Mouse (Mus musculus) frontal cortex, adult (tissue): ENCODE measurements around the gene Zfp280c.

Experiments used
- ATAC-seq: cut with Nextera tagmentation; 2 replicates; pipeline ENCODE4 v1.9.2; 2017; ENCODE audit warnings: mild to moderate bottlenecking, moderate library complexity, mixed read lengths; ENCODE audit not compliant: low TSS enrichment

The Zfp280c gene

DNA sequence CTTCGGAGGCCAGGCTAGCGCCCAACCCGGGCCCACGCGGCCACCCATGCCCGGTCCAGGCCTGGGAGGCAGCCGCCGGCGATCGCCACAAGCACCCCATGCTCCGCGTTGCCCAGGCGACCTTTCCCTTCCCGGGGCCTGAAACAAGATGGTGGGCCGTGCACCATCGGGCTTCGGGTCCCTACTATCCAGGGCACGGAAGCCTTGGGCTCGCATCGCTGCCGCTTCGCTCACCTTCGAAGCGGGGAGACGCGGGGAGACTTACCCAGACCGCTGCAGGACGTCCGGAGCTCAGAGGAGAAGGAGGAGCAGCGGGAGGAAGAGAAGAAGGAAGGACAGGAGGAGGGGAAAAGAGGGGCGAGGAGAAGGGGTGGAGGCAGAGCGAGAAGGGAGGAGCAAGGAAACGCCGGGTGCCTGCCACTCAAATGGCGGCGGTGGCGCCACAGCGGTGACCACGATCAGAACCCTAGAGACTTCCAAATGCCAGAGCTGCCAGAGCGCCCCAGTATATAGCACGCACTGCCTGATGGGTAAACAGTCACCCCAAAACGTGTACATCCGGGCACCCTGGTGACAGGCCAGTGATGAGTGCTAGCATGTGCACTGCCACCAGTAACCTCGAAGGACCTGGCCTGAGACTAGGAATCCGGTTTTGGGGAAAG lies at the start of gene Zfp280c:
Gene Zfp280c, minus strand, starts transcription at position 406 of the 662 bp plus-strand sequence.
- peak; percentile 96 for ATAC-seq

DNA sequence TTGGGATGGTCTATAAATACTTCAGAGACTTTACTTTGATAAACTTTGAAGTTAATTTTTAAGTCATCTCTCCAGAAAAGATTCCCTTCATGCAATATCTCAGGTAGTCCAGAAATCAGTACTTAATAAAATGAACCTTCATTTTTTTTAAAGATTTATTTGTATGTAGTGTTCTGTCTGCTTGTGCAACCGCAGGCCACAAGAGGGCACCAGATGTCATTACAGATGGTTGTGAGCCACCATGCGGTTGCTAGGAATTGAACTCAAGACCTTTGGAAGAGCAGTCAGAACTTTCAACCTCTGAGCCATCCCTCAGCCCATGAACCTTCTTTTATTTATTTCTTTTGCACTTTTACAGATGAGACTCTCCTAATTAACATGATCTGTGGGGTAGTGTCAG lies 42.7 kb upstream of the Zfp280c start:
- no peak for ATAC-seq

DNA sequence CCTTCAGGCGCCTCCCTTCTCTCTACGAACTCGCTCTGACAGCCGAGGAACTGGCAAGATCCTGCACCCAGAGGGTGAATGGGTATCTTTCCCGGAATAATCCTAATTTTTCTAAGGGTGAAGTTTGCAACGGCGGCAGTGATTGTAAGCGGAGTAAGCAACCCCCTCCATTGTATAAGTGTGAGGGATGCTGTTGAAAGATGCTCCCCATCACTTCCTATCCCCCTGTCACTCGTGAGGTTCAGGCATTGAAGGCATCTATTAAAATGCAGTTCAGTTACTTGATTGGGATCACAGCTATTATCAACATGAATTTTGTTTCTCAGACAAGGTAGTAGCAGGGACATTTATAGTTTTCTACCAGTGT lies 29.7 kb upstream of the Zfp280c start:
- ATAC-seq, result no peak; the same call in 1 of the 2 replicates

DNA sequence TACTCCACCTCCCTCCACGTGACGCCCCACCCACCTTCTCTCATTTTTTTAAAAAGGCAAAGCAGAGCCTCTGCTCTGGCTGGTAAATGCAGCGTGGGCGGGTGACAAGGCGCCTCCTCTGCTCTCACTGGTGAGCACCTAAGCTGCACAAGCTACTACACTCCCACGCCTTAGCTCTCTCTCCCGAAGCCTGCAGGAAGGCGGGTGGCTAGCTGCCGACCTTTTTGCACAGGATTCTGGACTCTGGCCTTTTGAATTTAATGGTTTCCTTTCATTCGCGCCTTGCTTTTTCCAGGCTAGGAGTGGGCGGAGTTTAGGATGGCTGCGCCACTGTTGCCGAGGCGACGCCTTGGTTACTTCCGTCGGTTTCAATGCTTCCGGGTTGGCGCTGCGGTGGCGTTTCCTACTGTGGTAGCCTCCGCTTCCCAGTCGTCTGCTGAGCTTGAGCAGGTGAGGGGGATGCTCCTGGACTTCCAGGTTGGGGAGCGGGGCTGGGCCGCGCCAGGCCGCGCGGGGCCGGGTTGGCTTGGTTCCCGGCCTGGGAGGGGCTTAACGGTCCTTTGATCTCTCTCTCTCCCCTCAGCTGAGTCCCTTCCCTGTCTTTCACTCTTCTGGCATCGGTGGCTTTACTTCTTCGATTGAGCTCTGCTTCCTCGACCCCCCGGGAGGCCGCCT lies 29.2 kb upstream of the Zfp280c start, which contains the start of gene Slc25a14:
Gene Slc25a14, plus strand, starts transcription at position 35 of the 675 bp plus-strand sequence.
- ATAC-seq, result peak; percentile 98

DNA sequence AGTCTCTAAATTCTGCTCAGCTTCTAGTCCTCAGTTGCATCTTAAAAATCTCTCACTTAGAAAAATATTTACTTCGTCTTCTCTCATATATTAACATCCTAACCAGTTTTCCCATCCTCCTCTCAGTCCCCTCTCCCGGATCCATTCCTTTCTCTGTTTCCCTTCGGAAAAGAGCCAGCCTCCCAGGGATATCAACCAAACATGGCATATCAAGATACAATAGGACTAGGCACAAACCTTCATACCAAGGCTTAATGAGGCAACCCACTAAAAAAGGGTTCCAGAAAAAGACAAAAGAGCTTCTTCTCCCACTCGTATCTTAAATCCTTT lies 28.7 kb upstream of the Zfp280c start:
- ATAC-seq, result no peak

DNA sequence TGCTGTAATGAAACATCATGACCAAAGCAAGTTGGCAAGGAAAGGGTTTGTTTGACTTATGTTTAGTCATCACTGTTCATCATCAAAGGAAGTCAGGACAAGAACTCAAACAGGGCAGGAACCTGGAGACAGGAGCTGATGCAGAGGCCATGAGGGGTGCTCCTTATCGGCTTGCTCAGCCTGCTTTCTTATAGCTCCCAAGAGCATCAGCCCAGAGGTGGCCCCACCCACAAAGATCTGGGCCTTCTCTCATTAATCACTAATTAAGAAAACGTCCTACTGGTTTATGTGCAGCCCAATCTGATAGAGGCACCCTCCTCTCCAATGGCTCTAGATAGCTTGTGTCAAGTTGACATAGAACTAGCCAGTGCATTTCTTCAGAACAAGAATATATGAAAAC lies 10.6 kb upstream of the Zfp280c start:
- ATAC-seq, result no peak

DNA sequence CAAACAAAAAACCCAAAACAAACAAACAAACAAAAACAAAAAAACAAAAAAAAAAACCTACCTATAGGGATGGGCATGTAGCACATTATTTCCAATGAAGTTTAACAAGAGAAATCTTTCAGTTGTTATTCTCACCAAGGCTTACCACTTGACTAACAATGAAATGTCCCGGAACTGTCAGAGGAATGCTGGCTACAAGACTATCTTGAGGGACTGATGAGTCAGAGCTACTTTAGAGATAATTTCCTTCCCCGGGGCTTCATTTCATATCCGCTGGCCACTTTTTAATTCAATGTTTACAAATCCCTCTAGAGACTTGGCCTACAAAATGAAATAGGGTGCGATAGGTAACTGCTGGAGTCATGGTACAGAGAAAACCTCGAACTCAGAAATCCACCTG lies 2.6 kb upstream of the Zfp280c start:
- no peak for ATAC-seq

DNA sequence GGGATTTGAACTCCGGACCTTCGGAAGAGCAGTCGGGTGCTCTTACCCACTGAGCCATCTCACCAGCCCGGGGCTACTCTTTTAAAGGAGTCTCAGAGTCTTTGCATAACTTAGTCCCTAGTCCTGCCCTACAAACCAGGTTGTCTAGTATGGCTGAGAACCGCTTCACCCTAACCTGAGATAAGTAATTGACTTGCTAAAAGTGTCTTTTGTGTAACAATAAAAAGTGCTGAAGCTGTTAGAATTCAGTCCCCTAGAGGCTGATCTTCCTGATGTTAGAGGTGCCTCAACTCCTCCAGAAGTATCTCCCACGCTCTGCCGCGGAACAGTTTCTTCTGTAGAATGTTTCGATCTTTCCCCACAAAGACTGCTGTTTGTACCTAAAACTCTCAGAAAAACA lies 1.7 kb upstream of the Zfp280c start:
- ATAC-seq, result no peak

DNA sequence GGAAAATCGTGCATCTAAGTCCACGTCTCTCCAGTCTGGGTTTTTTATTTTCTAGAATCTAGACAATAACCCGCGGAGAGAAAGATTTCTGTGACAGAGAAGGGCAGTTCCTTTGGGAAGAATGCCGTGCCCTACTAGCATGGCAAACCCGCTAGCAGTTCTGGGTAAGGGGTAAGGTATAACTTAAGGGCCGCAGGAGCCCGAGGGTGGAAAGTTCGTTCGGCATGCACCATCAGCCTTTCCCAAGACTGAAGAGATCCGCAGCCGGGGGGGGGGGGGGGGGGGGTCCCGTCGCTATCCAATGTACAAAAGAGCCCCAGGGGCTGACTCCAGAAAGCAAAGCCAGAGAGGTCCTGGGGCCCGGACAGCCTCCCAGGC lies 594 bp downstream of the Zfp280c start:
- ATAC-seq, result peak; percentile 51

DNA sequence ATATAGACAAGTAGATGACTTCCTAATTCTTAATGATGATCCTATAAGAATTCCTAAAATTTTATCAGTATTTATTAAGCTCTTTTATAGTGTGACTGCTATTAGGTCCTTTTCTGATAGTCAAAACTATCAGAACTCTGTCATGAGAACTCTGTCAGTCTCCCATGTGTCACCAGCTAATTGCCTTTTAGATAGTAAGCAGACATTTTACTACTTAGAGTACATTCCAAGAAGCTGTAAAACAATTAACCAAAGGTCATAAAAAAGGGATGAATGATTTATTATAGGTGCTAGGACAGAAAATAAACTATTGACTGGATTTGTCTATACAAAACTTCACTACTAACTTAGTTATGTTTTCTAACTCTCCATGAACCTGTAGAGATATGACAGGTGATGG lies 11.0 kb downstream of the Zfp280c start:
- ATAC-seq, result no peak

DNA sequence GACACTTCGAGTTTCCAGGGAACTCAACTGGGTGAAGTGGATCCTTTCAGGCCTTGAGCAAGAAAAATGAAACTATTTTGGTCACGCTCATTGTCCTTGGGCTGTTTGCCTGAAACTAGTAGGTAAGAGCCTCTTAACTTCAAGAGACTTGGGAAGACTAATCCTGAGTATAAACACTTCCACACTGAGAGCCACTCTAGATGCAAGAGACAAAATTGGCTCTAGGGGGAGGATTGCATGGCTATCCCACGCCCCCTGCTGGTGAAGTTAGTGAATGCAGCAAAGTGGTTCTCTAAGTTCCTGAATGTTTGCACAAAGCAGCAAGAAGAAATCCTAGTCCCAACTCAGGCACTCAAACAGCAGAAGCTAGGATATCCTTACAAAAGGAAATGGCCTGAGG lies 62.1 kb downstream of the Zfp280c start:
- ATAC-seq, result peak; percentile 94

DNA sequence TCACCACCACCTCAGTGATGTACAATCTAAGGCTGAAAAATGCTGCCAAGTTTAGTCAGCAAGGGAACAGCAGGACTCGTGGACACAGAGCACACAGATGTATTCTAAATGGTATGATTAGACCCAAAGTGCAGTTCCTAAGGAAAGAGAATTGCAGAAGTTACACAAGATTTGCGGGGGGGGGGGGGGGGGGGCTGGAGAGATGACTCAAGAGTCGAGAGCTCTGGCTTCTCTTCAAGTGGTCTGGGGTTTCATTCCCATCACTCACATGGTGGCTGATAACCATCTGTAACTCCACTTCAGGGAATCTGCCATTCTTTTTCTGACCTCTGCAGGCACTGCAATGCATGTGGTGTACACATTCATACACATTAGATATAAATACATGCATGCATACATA lies 67.9 kb downstream of the Zfp280c start:
- ATAC-seq, result peak; percentile 25; the same call in 1 of the 2 replicates

DNA sequence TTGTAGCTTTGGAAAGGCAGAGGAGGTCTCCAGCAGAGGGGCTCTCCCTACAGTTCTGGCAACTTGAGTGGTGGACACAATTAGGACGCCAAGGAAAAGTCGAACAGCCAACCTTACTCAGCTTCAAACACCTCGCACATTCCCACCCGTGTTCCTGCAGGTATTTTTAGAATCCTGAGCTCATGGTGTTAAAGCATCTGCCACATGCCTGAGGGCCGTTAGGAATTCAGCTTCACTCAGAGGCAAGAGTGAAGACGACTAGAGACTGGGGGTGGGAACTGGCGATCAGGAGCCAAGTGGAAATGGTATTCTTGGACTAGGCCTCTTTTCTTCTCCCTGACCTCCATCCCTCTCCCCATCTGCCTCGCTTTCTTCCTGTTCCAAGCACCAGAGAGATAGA lies 68.4 kb downstream of the Zfp280c start:
- ATAC-seq, result peak; percentile 84

DNA sequence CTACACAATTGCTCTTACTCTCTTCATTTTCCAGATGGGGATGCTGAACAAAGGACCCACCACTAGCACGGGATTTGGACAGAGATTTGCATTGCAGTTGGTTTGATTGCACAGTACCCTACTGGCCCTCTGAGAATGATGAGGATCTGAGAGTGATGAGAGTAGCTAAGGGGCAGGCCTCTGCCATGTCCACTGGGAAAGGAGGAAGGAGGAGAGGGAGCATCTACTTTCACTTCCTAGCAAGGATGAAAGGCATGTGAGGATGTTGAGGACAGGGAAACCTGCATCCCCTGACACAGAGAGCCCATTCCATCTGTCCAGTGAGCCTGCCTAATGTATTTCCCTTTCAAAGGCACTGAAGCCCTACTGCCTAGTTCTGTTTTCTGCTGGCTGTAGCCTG lies 69.0 kb downstream of the Zfp280c start:
- peak; percentile 43; the same call in 1 of the 2 replicates for ATAC-seq

DNA sequence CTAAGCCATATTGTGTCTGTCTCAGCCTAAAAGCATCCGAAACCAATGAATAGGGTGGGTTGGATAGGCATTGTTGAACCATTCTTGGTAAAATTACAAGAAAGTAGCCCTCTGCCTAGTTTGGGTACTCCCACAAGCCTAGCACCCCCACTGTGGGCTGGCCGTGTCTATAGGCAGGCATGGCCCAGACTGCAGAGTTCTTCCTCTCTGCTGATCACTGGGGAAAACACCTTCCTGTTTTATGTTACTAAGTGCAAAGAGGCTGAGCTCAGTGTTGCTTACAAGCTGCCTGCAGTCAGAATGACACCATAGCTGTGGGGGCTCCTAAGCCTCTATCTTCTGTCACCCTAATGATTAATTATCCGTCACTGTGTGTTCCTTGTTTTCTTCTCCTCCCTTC lies 70.8 kb downstream of the Zfp280c start:
- ATAC-seq, result no peak

DNA sequence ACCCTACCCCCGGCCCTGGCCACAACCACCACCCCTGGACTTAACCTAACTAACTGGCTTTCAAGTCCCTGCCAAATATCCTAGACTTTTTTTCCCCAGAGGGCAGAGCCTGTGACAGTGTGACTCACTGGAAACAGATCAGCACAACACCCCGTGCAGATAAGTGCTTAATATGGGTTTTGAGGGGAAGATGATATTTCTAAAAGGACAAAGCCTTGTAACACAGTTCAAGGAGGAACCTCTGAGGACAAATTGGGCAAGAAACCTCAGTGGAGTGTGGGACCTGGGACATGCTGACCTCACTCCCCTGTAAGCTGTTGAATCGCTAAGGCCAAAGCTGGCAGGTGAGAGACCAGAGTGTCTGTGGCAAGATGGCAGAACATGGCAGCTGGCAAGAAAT lies 72.7 kb downstream of the Zfp280c start:
- no peak for ATAC-seq

DNA sequence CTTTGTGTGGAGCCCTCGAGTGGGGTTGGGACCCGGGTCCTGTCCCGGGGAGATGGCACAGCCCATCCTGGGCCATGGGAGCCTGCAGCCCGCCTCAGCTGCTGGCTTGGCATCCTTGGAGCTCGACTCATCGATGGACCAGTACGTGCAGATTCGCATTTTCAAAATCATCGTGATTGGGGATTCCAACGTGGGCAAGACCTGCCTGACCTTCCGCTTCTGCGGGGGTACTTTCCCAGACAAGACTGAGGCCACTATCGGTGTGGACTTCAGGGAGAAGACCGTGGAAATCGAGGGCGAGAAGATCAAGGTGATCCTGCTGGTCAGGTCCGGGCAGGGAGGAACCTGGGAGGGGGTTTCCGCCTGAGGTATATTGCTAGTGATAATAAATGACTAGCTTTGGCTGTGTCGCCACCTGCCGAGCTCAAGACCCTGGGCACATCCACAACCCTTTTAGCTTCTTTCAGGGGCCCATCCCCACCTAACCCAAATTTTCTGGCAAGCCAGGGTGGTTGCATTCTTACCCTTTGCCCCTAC lies 74.7 kb downstream of the Zfp280c start:
- no peak; the same call in 1 of the 2 replicates for ATAC-seq

DNA sequence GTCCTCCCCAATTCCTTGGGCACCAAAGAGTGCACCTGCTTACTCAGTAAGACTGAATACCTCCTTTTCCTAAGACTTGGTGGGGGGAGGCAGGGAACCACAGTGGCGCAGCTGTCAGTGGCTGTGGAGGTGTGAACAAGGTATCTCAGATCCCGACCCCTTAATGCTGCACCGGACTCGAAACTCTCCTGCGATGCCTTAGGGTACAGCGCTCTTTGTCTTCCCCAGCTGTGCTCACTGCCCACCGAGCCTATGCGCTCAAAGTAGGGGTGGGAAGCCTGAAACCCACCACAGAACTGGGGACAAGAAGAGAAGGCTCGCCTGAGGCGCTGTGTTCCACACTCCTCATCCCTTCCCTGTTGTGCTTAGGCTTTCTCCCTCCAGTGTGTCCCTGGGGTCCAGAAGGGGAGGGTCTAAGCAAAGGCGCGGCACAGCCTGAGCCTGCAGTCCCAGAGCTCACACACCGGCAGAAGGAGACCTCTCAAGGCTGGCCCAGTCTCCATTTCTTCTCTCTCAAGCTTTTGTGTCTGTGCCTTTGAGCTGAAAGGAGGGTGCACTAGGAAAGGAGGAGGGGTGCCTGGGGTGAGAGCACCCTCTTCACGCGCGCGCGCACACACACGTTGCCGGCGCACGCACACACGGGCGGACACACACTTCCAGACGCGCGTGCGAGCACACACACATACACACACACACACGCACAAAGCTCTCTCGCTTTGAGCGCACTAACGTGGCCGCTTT lies 75.3 kb downstream of the Zfp280c start, which contains the start of gene Rab33a:
Gene Rab33a, plus strand, starts transcription at position 478 of the 741 bp plus-strand sequence.
- peak; percentile 75 for ATAC-seq

DNA sequence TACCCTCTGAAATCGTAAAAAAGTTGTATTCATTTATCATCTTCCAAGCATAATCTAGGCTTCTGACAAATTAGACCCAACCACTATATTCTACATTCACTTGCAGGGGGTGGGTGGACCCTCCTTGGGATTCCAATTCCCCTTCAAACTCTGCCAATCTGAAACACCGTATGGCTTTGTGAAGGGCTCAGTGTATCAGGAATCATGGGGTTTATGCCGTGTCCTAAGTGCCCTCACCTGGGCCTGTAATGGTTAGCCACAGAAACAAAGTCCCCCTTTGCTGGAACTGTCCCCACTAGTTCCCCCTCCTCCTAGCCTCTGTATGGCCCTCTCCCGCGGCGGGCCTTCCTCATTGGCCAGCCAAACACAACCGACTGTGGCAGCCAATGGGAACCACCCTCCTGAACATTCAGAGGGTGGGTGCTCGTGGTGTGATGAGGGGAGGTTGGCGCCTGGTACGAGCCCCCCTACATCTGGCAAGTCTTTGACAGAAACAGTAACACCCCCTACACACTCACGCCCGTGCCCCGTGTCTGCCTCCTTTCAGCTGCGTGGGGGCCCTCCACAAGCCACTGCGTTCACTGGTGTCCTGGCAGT lies 76.0 kb downstream of the Zfp280c start:
- ATAC-seq, result peak; percentile 81

DNA sequence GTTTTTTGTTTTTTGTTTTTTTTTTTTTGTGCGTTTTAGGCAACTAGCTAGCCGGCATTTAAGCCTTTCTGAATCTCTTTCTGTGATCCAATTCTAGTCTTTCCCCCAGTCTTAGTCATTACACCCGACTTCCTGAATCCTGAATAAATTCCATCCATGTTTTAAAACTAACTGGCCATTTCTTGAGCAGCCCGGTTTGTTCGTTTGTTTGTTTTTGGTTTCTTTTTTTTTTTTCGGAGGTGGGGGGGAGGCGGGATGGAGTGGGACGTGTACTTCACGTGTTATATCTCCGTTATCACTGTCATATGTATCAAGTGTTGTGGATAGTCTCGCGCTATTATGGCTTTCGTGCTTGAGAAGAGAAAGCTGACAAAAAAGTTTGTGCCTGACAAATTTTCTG lies 80.5 kb downstream of the Zfp280c start:
- no peak for ATAC-seq

DNA sequence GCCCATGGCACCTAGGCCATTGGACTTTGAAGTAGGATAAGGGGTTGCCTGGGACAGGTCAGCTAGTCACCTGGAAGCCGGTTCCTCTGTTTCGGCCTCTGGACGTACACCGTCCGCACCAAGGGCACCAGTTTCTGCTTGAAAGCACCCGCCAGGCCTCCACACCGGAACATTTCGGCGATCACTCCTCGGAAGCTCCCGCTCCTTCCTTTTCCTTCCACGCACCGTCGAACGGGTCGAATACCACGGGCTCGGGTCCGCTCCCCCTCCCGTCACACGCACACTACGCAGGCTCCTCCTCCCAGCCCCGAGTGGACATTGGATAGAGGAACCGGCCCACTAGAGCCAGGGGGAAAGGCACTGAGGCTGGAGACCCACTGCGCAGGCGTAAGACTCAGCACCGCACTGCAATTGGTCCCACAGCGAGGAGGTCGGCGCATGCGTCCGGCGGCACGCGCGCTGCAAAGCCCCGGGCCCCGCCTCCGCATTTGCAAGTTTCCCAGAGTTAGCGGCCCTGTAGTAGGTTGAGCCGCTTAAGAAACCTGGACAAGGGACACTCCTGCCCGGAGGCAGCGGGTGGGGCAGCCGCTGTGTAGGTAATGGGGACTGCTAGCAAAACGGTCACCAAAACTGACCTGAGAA lies 81.0 kb downstream of the Zfp280c start, which contains the start of gene Aifm1:
Gene Aifm1, minus strand, starts transcription at position 398 of the 642 bp plus-strand sequence.
- ATAC-seq, result peak; percentile 100

DNA sequence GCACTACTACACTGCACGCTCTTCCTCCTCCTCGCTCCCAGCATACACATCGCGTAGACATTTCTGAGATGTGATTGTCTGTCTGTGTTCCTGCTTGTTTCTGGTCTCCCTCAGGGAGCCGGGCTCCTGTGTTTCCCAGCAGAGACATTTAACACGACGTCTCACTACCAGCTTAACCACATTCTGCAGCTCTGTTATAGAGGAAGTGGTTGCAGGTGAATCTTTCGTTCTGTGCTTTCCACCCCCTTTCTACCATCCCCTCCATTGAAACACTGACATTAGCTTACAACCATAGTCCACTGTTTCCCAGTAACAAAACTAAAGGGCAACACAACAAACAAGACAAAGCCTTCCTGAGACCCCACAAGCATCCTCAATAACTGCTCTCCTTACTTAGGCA lies 100.5 kb downstream of the Zfp280c start:
- no peak for ATAC-seq
